Mouse (Mus musculus) central nervous system, embryonic 18 days (tissue): ENCODE results near the gene Armh2. TPM values are rescaled to one million over a fixed set of nuclear protein-coding genes. Genes with fewer than 3 reads are reported as not detected.

Experiments used
- polyA plus RNA-seq: library from polyadenylated mRNA; depleted of rRNA; stranded (reverse); fragments of >200 nt; gene quantifications from 2 replicates; pipeline ENCODE4 v1.2.3, GENCODE M21; 2012; rRNA removed

Gene Armh2
- 0.19 and 0.22 TPM in 2 replicates for polyA plus RNA-seq

DNA sequence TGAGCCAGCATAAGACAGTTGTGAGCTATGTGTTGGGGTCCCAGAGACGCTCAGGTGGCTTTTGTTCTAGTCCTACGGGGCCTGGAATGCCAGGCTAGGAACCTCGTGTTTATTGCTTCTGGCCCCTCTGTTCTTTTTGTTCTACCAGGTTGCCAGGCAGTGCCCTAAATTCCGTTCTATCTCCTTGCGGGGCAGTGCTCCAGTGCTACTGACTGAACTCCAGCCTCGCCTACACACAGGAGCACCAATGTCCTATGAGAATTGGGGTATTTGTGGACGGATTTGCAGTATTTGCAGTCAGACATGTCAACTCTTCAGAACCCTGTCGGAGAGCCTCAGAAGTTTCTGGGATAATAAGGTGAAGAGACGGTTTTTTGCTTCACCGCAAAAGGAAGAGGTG, at the start of gene Armh2:
Gene Armh2, plus strand, starts transcription at position 205 of the 400 bp plus-strand sequence.

DNA sequence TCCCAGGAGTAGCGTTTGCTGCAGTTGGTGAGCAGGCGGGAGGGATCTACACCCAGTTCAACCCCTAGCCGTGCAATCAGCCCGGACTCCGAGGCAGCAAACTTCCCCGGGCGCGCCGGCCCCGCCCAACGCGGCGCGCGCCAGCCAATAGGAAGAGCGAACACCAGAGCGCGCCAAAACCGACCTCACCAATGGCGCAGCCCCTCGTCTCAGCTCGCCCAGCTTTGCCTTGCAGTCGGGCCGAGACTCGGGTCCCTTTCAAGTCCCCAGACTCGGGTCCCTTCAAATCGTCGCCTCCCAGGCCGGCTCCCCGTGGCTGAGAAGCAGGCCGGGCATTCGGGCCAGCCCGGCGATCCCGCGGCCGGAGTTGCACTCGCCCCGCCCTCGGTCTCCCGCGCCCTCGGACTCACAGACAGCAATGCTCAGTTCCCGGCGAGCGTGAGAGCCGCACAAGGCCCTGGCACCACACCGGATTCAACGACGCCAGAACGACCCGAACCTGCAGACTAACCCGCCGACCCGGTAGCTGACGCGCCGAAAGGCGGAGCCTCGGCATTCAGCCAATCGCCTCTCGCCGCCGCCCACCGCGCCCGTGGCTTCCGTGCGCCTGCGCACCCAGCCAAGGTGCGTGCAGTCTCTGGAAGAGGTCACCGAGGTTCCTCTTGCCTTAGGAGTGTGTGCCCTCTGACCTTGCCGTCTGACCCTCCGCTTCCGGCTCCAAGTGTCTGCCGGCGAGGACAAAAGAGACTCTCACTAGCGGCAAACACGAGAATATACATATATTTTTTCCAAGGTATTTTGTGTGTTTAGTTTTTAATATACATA, 20.6 kb downstream of the Armh2 start, which contains the start of gene Gmnn:
Gene Gmnn, minus strand, starts transcription at position 521 of the 825 bp plus-strand sequence.

Other genes with a start within 250 kb of the Armh2 start
- gene Ripor2, start 159.0 kb upstream of the Armh2 start, polyA plus RNA-seq = 33.4 and 35.8 TPM in 2 replicates
- gene Gmnn, start 20.7 kb downstream of the Armh2 start, polyA plus RNA-seq = 9.5 and 10.2 TPM in 2 replicates
- gene BC005537, start 60.4 kb downstream of the Armh2 start, polyA plus RNA-seq = 129 and 139 TPM in 2 replicates
- 57.5 and 80.5 TPM in 2 replicates for gene Acot13, start 90.3 kb downstream of the Armh2 start, polyA plus RNA-seq
- gene Tdp2, start 90.4 kb downstream of the Armh2 start, polyA plus RNA-seq = 40.9 and 45.8 TPM in 2 replicates
- gene D130043K22Rik, start 103.9 kb downstream of the Armh2 start, polyA plus RNA-seq = 6.5 and 7.1 TPM in 2 replicates
- 20.9 and 22.0 TPM in 2 replicates for gene Aldh5a1, start 196.4 kb downstream of the Armh2 start, polyA plus RNA-seq
- gene Gpld1, start 201.9 kb downstream of the Armh2 start, polyA plus RNA-seq = 3.4 and 4.0 TPM in 2 replicates